Mouse (Mus musculus) stomach, postnatal 0 days (tissue): ENCODE data around the gene Cd209f. TPM values are rescaled to one million over a fixed set of nuclear protein-coding genes. Genes with fewer than 3 reads are reported as not detected.

Experiments used
- polyA plus RNA-seq: library from polyadenylated mRNA; unstranded; fragments of >200 nt; fragmentation: Nextera tagmentation; extraction: Ambion mirVana; gene quantifications from 2 replicates; pipeline ENCODE4 v1.2.1, GENCODE M21; 2015

Gene Cd209f
- polyA plus RNA-seq, 1 experiment from 2014 or later, result 0.50 TPM

Other genes with a start within 250 kb of the Cd209f start
- gene Cd209d, start 227.3 kb downstream of the Cd209f start, polyA plus RNA-seq, result not detected in 2 replicates
- gene Cd209b, start 179.0 kb downstream of the Cd209f start, polyA plus RNA-seq, result 0.10 TPM in 1 of 2 replicates, not detected in the other
- 0.06 and 0.21 TPM in 2 replicates for gene Cd209c, start 151.1 kb downstream of the Cd209f start, polyA plus RNA-seq
- 0.12 TPM in 1 of 2 replicates, not detected in the other for gene Cd209g, start 28.3 kb upstream of the Cd209f start, polyA plus RNA-seq
- 10.6 and 11.0 TPM in 2 replicates for gene Evi5l, start 60.7 kb upstream of the Cd209f start, polyA plus RNA-seq
- gene Prr36, start 111.6 kb upstream of the Cd209f start, polyA plus RNA-seq, result 0.52 and 0.90 TPM in 2 replicates
- 9.8 and 10.6 TPM in 2 replicates for gene Lrrc8e, start 121.0 kb upstream of the Cd209f start, polyA plus RNA-seq
- 15.7 and 19.8 TPM in 2 replicates for gene Map2k7, start 132.9 kb upstream of the Cd209f start, polyA plus RNA-seq
- gene Gm49320, start 133.0 kb upstream of the Cd209f start, polyA plus RNA-seq, result 0.42 and 0.56 TPM in 2 replicates
- 1.1 and 1.7 TPM in 2 replicates for gene Tgfbr3l, start 142.4 kb upstream of the Cd209f start, polyA plus RNA-seq
- 33.8 and 35.6 TPM in 2 replicates for gene Snapc2, start 147.2 kb upstream of the Cd209f start, polyA plus RNA-seq
- gene Ctxn1, start 153.4 kb upstream of the Cd209f start, polyA plus RNA-seq, result 43.9 and 53.1 TPM in 2 replicates
- gene Timm44, start 170.1 kb upstream of the Cd209f start, polyA plus RNA-seq, result 37.8 and 38.4 TPM in 2 replicates
- 4.4 and 5.3 TPM in 2 replicates for gene Ccl25, start 219.4 kb upstream of the Cd209f start, polyA plus RNA-seq
- gene Elavl1, start 219.6 kb upstream of the Cd209f start, polyA plus RNA-seq, result 80.2 and 88.6 TPM in 2 replicates